Mouse (Mus musculus): Measurements from ENCODE around the gene Sarnp.
A peak's percentile ranks its signal among the peaks of the same experiment; 100 is the strongest.

Sarnp gene

GRCm38 (mm10) chr10:128817033-128817432, at the start of gene Sarnp:
Sarnp (plus strand) TSS chr10:128817333.
- no peak for DNase-seq (ENCODE audit: extremely low spot score, low spot score)

DNA sequence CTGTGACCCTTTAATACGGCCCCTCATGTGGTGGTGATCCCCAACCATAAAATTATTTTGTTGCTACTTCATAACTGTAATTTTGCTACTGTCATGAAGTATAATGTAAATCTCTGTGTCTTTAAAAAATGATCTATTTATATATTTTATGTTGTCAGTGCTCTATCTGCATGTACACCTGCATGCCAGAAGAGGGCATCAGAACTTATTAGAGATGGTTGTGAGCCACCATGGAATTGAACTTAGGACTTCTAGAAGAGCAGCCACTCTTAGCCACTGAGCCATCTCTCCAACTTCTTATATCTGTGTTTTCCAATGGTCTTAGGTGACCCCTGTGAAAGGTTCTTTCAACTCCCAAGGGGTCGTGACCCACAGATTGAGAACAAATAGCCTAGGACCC, 44.2 kb upstream of the Sarnp start:
- no peak for DNase-seq (ENCODE audit: extremely low spot score, low spot score)

GRCm38 (mm10) chr10:128773685-128774084, 43.4 kb upstream of the Sarnp start:
- DNase-seq (ENCODE audit: extremely low spot score, low spot score), result no peak

GRCm38 (mm10) chr10:128778441-128778840, 38.7 kb upstream of the Sarnp start:
- DNase-seq (ENCODE audit: extremely low spot score, low spot score), result no peak

DNA sequence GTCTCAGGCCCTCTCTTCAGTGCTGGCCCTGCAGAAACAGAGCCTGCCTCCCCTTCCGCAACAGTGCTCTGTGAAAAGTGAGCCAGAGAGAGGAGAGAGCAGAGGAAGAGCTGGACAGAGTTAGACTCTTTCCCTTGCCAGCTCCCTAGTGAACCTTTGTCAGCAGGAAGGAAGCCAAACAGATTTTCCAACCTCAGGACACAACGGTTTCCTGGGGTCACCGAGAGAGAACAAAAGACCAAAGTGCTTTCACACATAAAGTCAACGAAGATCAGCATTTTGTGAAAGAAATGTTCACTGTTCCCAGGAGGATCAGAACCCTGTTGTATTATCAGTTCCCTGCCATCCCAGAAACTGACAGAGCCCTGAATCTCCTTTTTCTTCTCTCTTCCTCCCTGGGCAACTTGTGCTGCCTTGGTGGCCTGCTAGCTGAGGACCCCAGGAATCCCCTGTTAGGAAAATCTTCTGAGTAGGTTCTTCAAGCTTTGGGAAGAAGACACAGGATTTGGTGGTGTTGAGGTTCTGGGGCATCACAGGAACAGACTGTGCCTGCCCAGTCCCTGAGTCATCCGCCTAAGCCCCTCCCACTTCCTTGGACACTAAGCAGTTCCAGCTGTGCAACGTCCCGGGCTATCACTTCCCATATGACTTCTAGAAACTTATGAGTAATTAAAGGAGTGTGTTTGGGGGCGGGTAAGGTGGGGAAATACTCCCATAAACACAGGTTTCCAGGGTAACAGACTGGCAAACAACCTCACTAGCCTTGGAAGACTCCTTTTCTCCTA, 37.9 kb upstream of the Sarnp start:
- DNase-seq (ENCODE audit: extremely low spot score, low spot score), result peak; percentile 42

GRCm38 (mm10) chr10:128780200-128780599, 36.9 kb upstream of the Sarnp start:
- no peak for DNase-seq (ENCODE audit: extremely low spot score, low spot score)

DNA sequence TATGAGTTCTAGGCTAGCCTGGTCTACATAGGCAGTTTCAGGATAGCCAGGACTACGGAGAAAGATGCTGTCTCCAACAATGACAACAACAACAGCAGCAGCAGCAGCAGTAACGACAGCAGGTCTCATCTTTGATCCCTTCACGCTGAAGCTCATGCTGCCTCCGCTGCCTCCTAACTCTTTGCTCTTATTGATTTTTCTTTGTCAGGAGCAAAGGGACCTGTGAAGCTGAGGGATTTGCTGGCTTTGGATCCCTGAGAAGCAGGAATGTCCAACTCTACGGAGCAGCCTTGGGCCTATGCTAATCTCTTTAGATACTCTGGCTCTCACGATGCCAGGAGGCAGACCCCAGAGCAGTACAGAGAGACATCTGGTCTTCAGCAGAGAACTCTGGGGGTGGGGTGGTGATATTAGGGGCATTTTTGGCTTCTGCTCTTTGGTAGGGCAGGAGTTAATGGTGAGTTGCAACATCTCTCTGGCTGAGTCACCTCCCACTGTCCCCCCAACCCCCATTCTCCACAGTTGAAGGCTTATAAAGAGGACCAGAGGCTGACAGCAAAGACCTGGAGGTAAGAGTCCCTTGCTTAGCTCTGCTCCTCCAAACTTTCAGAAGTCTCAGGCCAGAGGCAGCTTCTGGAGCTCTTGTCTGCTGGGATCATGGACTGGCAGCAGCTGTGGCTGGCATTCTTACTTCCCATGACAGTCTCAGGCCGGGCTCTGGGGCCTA, 26.6 kb upstream of the Sarnp start, which contains the start of gene Mmp19:
TSS of gene Mmp19 (plus strand) at position 513 of the 727 bp plus-strand sequence.
- DNase-seq (ENCODE audit: extremely low spot score, low spot score), result no peak

DNA sequence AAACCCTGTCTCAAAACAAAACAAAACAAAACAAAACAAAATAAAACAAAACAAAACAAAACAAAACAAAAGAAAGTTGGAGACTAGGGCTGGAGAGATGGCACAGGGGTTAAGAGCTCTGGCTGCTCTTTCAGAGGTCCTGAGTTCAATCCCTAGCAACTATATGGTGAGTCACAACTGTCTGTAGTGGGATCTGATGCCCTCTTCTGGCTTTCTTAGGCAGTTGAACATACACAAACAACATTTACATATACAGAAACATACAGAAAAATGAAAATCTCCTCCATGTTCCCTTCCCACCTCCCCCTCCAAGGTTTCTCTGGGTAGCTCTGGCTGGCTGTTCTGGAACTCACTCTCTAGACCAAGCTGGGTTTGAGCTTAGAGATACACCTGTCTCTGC, 25.1 kb upstream of the Sarnp start:
- DNase-seq (ENCODE audit: extremely low spot score, low spot score), result no peak

DNA sequence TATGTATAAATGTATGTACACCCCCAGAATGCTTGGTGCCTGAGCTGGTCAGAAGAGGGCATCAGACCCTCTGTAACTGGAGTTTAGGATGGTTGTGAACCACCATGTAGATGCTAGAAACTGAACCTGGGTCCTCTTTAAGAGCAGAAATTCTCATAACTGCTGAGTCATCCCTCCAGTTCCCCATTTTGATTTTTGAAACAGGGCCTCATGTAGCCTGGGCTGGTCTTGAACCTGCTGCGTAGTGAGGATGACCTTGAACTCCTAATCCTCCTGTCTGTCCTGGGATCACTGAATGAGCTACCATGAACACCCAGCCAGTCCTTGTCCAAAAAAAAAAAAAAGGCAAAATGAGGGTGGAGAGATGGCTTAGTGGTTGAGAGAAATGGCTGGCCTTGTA, 23.9 kb upstream of the Sarnp start:
- DNase-seq (ENCODE audit: extremely low spot score, low spot score), result no peak

GRCm38 (mm10) chr10:128794391-128794790, 22.7 kb upstream of the Sarnp start:
- DNase-seq (ENCODE audit: extremely low spot score, low spot score), result no peak

- DNase-seq (ENCODE audit: extremely low spot score, low spot score), result no peak
Observed at GRCm38 (mm10) chr10:128795581-128795980, 21.6 kb upstream of the Sarnp start.

GRCm38 (mm10) chr10:128798676-128799075, 18.5 kb upstream of the Sarnp start:
- no peak for DNase-seq (ENCODE audit: extremely low spot score, low spot score)

GRCm38 (mm10) chr10:128801981-128802495, 15.1 kb upstream of the Sarnp start:
- no peak for DNase-seq (ENCODE audit: extremely low spot score, low spot score)

- no peak for DNase-seq (ENCODE audit: extremely low spot score, low spot score)
Observed at GRCm38 (mm10) chr10:128802956-128803355, 14.2 kb upstream of the Sarnp start.

GRCm38 (mm10) chr10:128803361-128803760, 13.8 kb upstream of the Sarnp start:
- DNase-seq (ENCODE audit: extremely low spot score, low spot score), result no peak

GRCm38 (mm10) chr10:128803771-128804270, 13.3 kb upstream of the Sarnp start, which contains the start of gene Dnajc14:
Dnajc14 (plus strand) TSS chr10:128804062.
- DNase-seq (ENCODE audit: extremely low spot score, low spot score), result no peak

DNA sequence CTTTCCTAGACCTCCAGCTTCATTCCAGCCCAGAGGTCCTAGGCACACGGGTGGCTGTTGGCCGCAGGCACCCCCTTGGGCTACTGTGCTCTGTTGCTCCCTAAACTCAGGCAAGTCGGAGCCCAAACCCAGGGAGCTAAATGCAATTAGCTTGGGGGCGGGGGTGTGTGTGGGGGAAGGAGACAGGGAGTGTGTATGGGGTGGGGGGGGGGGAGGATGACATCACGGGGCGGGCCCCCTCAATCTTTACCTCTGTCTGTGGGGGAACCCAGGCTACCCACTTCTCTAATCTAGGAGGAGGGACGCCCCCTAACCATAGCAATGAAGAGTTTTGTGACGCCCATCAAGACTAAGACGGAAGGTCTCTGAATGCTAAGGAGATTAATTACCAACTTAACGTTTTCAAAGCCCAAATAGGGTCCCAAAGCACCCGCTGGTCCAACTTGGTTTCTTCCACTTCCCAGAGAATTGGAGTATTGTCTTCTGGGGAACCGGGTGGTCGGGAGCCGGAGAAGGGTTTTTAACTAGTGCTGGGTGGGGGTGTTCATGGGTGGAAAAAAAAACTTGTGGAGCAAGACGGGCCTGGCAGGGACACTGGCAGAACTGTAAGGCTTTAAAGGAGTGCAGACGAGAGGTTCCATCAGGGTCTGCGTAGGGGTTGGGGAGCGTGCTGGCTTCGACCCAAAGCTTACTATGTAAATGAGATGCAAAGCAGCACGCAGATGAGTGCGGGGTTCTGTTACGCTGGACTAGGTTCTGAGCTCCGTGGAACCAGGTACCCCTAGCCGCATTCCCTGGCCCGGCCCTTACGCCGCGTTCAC, 12.7 kb upstream of the Sarnp start, which contains the start of gene Tmem198b:
TSS of gene Tmem198b (minus strand) at position 100 of the 821 bp plus-strand sequence.
- peak; percentile 85 for DNase-seq (ENCODE audit: extremely low spot score, low spot score)

GRCm38 (mm10) chr10:128805092-128806000, 11.8 kb upstream of the Sarnp start:
- DNase-seq (ENCODE audit: extremely low spot score, low spot score), result peak; percentile 99

GRCm38 (mm10) chr10:128806086-128806485, 11.0 kb upstream of the Sarnp start:
- DNase-seq (ENCODE audit: extremely low spot score, low spot score), result no peak

DNA sequence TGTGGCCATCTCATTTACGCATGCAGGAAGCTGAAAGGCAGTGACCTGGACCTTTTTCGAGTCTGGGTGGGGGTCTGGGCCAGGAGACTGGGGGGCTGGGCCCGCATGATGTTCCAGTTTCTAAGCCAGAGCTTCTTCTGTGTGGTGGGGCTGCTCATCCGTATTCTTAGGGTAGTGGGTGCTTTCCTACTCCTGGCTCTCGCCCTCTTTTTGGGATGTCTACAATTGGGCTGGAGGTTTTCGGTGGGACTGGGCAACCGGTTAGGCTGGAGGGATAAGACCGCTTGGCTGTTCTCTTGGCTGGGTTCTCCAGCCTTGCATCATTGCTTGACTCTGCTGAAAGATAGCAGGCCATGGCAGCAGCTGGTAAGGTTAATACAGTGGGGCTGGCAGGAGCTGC, 10.1 kb upstream of the Sarnp start:
- DNase-seq (ENCODE audit: extremely low spot score, low spot score), result no peak

Measured in neural tube, embryonic 10.5 days (tissue).